Mouse (Mus musculus) megakaryocyte, embryonic 14.5 days (primary cell): ENCODE measurements at regions not wholly inside any gene's neighbourhood (a gene's known extent, or its start where the extent isn't known, plus 50 kb on each side); places are given as distances from the start of the nearest gene placed in this dataset.

Source experiments
- FLI1 ChIP-seq: IDR thresholded peaks from 2 replicates; pipeline ENCODE4 v1.6.1; 2012; ENCODE audit warnings: low read length, inconsistent platforms, mixed read lengths
- GATA1 ChIP-seq: IDR thresholded peaks from 3 replicates; pipeline ENCODE4 v1.6.1; 2012; ENCODE audit warnings: mixed read lengths, low read length, inconsistent platforms, borderline replicate concordance

DNA sequence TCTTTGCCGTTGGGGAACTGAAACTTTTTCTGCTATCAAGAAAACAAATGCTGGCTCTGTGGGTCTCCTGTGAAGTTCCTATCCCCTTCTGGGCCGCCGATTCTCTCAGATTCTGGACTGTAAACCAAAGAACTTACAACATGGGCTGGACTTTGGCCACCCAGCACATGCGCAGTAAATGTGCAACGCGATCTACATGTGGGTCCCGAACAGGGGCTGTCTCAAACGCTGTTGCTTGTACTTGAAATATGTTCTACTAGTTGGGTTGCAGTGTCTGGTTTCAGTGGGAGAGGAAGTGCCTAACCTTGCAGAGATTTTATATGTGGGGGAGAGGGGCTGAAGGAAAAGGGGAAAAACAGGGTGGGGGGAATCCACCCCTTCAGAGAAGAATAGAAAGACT, 1454.3 kb downstream of the Efna5 start:
- TF ChIP-seq GATA1 (no peak), FLI1 (no peak)
